Mouse (Mus musculus) spleen, adult 2 months (tissue): ENCODE measurements around the gene Lce1e. TPM values are rescaled to one million over a fixed set of nuclear protein-coding genes. Genes with fewer than 3 reads are reported as not detected.
A peak's percentile ranks its signal among the peaks of the same experiment; 100 is the strongest.
"Not testable (repeated sequence)": the region's sequence is repeated elsewhere in the genome, so short reads cannot be mapped to it uniquely, and the experiment has no call there.

Source experiments
- DNase-seq, 2 experiments: peaks; one replicate each; pipeline versions ENCODE4 v3.0.0 to v3.0.0-alpha.2; 2012 to 2021; ENCODE audit warnings: low spot score in 2 of 2, low read depth in 1 of 2
- H3K27ac ChIP-seq: fragments of 200-500 bp; 2 replicates; pipeline ENCODE4 v1.5.1; 2012; ENCODE audit warnings: low read length, inconsistent platforms; ENCODE audit not compliant: insufficient read depth
- H3K27me3 ChIP-seq: fragments of 200-500 bp; 2 replicates; pipeline ENCODE4 v1.6.1; 2012; ENCODE audit warnings: mild to moderate bottlenecking, moderate library complexity, low read length, inconsistent platforms; ENCODE audit not compliant: control insufficient read depth, insufficient read depth
- H3K36me3 ChIP-seq: fragments of 200-500 bp; 2 replicates; pipeline ENCODE4 v1.6.1; 2012; ENCODE audit warnings: mild to moderate bottlenecking, low read length, inconsistent platforms; ENCODE audit not compliant: control insufficient read depth, insufficient read depth
- H3K4me1 ChIP-seq: fragments of 200-500 bp; 2 replicates; pipeline ENCODE4 v1.6.1; 2011; ENCODE audit warnings: inconsistent platforms; ENCODE audit not compliant: control insufficient read depth, insufficient read depth, insufficient read length
- H3K4me3 ChIP-seq: fragments of 200-500 bp; 2 replicates; pipeline ENCODE4 v1.5.1; 2011; ENCODE audit warnings: mild to moderate bottlenecking, inconsistent platforms; ENCODE audit not compliant: insufficient read depth, insufficient read length; ENCODE audit errors: extremely low read depth
- CTCF ChIP-seq: fragments of 200-500 bp; IDR thresholded peaks from 2 replicates; pipeline ENCODE4 v1.5.1; 2011; ENCODE audit warnings: mild to moderate bottlenecking, inconsistent platforms; ENCODE audit not compliant: insufficient read depth, insufficient read length, insufficient replicate concordance; ENCODE audit errors: extremely low read depth
- POLR2A ChIP-seq: fragments of 200-500 bp; IDR thresholded peaks from 2 replicates; pipeline ENCODE4 v1.6.1; 2011; ENCODE audit warnings: low read depth, low read length, inconsistent platforms
- WGBS: fragments of 180-500 bp; shearing (Covaris S2); methylation state at CpG from one replicate; pipeline ENCODE4 v1.1.7; 2018; 5-methylcytosine and 5-hydroxymethylcytosine counted together
- polyA plus RNA-seq: library from polyadenylated mRNA; depleted of rRNA; stranded (reverse); fragments of >200 nt; gene quantifications from 2 replicates; pipeline ENCODE4 v1.2.3, GENCODE M21; 2012; rRNA removed

Lce1e gene
- polyA plus RNA-seq, 1 experiment, result not detected

DNA sequence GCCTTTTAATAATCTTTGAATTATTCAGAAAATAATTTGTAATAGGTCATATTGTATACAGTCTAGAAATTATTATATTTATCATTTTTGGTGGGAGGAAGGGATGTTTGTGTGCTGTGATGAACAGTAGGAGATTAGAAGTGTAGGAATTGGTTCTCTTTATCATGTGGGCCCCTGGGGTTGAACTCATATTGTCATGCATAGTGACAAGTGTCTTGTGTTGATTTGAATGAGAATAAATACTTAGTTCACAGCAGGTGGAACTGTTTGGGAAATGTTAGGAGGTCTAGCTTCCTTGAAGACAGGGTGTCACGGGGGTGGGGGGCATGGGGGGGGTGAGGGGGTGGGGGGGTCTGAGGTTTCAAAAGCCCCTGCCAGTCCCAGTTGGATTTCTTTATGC lies 14.3 kb downstream of the Lce1e start:
- no peak overlapping the region for H3K4me3 ChIP-seq
- no peak for TF ChIP-seq CTCF
- TF ChIP-seq POLR2A, result no peak
- no peaks in the 10 kb centered on the region for H3K27me3 ChIP-seq
- no peaks in the 10 kb centered on the region for H3K4me1 ChIP-seq
- 25% methylated on average over 1 of the region's 1 CpGs for WGBS
- no peaks in the 10 kb centered on the region for H3K36me3 ChIP-seq
- no peak for DNase-seq
- no peak overlapping the region for H3K27ac ChIP-seq

DNA sequence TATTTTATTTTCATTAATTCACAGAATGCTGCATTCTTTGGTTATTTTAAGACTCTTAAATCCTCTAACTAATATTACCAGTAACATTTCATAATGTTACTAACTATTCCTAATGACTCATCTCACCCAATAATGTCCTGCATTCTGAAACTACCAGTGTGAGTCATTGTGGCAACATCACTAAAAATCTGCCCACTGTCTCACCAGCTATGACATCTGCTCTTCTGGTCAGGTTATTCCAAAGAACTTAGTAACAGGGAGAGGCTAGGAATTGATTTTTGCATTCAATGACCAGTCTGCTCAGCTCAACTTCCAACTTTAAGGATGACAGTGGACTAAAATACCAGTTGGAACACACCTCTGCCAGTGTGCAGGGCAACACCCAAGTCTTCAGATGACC lies 17.2 kb downstream of the Lce1e start:
- no peak for TF ChIP-seq CTCF
- TF ChIP-seq POLR2A, result no peak
- no peaks in the 10 kb centered on the region for H3K27me3 ChIP-seq
- H3K27ac ChIP-seq, result no peak overlapping the region
- no peak for DNase-seq
- no peaks in the 10 kb centered on the region for H3K4me1 ChIP-seq
- H3K4me3 ChIP-seq, result no peak overlapping the region
- H3K36me3 ChIP-seq, result no peaks in the 10 kb centered on the region

DNA sequence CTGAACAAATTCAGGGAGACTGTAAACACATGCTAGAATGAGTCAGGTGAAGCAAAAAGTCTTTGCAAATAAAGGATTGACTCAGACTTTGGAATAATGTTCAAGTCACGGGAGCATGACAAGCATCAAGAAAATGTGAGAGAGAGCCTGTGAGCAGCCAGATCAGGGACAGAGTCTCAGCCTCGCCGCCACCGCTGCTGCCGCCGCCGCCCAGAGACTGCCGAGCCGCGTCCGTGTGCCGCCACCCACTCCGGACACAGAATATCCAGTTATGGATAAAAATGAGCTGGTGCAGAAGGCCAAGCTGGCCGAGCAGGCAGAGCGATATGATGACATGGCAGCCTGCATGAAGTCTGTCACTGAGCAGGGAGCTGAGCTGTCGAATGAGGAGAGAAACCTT lies 19.7 kb downstream of the Lce1e start:
- not testable (repeated sequence) for H3K4me1 ChIP-seq, H3K27ac ChIP-seq, H3K4me3 ChIP-seq, H3K27me3 ChIP-seq, H3K36me3 ChIP-seq
- 84% methylated on average over 16 of the region's 16 CpGs for WGBS
- peak in 1 of 2 experiments; percentile 14 for DNase-seq

DNA sequence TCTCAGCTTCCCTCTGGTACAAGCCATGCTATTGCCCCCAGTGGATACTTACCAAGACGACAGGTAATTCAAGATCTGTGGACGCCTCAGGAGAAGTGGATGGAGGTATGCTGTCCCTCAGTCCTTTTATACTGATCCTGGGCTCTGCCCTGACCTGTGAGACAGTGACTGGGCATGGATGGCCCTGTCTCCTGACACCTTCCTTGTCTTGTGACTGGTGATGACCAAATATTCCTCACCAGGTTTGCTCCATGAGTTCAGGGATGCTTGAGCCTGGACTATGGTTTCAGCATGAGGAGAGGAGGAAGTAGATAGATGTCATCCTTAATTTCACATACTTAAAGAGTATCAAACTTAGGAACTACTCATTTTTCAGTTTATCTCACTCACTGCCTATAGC lies 21.8 kb downstream of the Lce1e start, which contains the start of gene Lce1d:
Gene Lce1d, minus strand, starts transcription at position 101 of the 400 bp plus-strand sequence.
- DNase-seq, result no peak
- Histone ChIP-seq H3K27me3 (no peaks in the 10 kb centered on the region), H3K36me3 (no peaks in the 10 kb centered on the region), H3K4me1 (no peaks in the 10 kb centered on the region), H3K27ac (no peak within 1 kb of the TSS), H3K4me3 (no peak within 1 kb of the TSS)
- no peak for TF ChIP-seq CTCF
- WGBS, result 65% methylated on average over 2 of the region's 2 CpGs

DNA sequence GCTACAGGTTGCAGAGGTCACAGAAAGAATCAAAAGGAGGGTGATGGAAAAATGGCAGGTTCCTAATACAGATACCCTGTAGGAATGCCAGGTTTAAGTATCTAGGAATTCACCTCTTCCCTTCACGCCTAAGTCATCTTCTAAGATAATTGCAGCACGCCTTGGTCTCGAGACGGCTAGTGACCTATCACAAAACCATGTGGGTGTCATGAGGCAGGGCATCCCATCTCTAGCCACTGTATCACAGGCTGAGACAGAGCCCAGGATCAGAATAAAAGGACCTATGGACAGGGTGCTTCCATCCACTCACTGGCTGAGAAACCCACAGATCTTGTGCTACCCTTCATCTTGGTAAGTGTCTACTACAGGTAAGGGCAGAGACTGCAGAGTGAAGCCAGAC lies 29.9 kb downstream of the Lce1e start, which contains the start of gene Lce1c:
Gene Lce1c, plus strand, starts transcription at position 301 of the 400 bp plus-strand sequence.
- no peaks in the 10 kb centered on the region for H3K4me1 ChIP-seq
- TF ChIP-seq POLR2A, result no peak
- no peak for TF ChIP-seq CTCF
- H3K4me3 ChIP-seq, result no peak within 1 kb of the TSS
- H3K27ac ChIP-seq, result no peak within 1 kb of the TSS
- no peaks in the 10 kb centered on the region for H3K27me3 ChIP-seq
- WGBS, result 89% methylated on average over 4 of the region's 4 CpGs
- no peak for DNase-seq
- H3K36me3 ChIP-seq, result no peaks in the 10 kb centered on the region

DNA sequence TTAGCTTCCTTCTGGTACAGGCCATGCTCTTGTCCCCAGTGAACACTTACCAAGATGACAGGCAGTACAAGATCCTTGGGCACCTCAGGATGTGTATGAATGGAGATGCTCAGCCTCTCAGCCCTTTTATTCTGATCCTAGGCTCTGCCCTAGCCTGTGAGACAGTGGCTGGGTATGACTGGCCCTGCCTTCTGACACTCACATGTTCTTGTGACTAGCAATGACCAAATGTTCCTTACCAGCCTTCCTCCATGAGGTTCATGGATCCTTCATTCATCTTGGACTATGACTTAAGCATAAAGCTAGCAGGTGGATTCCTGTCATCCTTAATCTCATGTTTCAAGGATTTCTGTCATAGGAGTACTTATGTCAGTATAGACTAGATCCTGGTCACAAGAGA lies 38.7 kb downstream of the Lce1e start, which contains the start of gene Lce1a2:
Gene Lce1a2, minus strand, starts transcription at position 101 of the 400 bp plus-strand sequence.
- TF ChIP-seq CTCF, result no peak
- TF ChIP-seq POLR2A, result no peak
- no peaks in the 10 kb centered on the region for H3K27me3 ChIP-seq

More for the DNA sequence above, 38.7 kb downstream of the Lce1e start, which contains the start of gene Lce1a2:
- Histone ChIP-seq H3K36me3 (no peaks in the 10 kb centered on the region), H3K27ac (no peak within 1 kb of the TSS), H3K4me1 (no peaks in the 10 kb centered on the region), H3K4me3 (no peak within 1 kb of the TSS)
- DNase-seq, result no peak

Other genes starting within 250 kb of the Lce1e start
- gene Sprr1a, start 223.2 kb downstream of the Lce1e start, polyA plus RNA-seq, result 0.15 TPM in 1 of 2 replicates, not detected in the other
- not detected in 2 replicates for gene Sprr4, start 208.6 kb downstream of the Lce1e start, polyA plus RNA-seq
- gene 2310046K23Rik, start 174.6 kb downstream of the Lce1e start, polyA plus RNA-seq, result not detected in 2 replicates
- not detected in 2 replicates for gene Ivl, start 135.3 kb downstream of the Lce1e start, polyA plus RNA-seq
- not detected in 2 replicates for gene Smcp, start 120.1 kb downstream of the Lce1e start, polyA plus RNA-seq
- not detected in 2 replicates for gene 2210017I01Rik, start 101.6 kb downstream of the Lce1e start, polyA plus RNA-seq
- not detected in 2 replicates for gene Lce6a, start 87.4 kb downstream of the Lce1e start, polyA plus RNA-seq
- not detected in 2 replicates for gene Lce1a1, start 60.8 kb downstream of the Lce1e start, polyA plus RNA-seq
- gene Lce1b, start 52.1 kb downstream of the Lce1e start, polyA plus RNA-seq, result not detected in 2 replicates
- gene Lce1a2, start 38.8 kb downstream of the Lce1e start, polyA plus RNA-seq, result not detected in 2 replicates
- not detected in 2 replicates for gene Lce1c, start 29.8 kb downstream of the Lce1e start, polyA plus RNA-seq
- gene Lce1d, start 21.9 kb downstream of the Lce1e start, polyA plus RNA-seq, result not detected in 2 replicates
- not detected in 2 replicates for gene Lce1f, start 11.3 kb upstream of the Lce1e start, polyA plus RNA-seq
- gene Gm38119, start 30.0 kb upstream of the Lce1e start, polyA plus RNA-seq, result not detected in 2 replicates
- not detected in 2 replicates for gene Lce1g, start 43.3 kb upstream of the Lce1e start, polyA plus RNA-seq
- gene Lce1h, start 56.0 kb upstream of the Lce1e start, polyA plus RNA-seq, result not detected in 2 replicates
- gene Lce1i, start 69.8 kb upstream of the Lce1e start, polyA plus RNA-seq, result not detected in 2 replicates
- not detected in 2 replicates for gene Lce1j, start 81.4 kb upstream of the Lce1e start, polyA plus RNA-seq
- not detected in 2 replicates for gene Lce1k, start 98.8 kb upstream of the Lce1e start, polyA plus RNA-seq
- not detected in 2 replicates for gene Kprp, start 118.2 kb upstream of the Lce1e start, polyA plus RNA-seq
- not detected in 2 replicates for gene Lce1l, start 142.2 kb upstream of the Lce1e start, polyA plus RNA-seq
- not detected in 2 replicates for gene 2310050C09Rik, start 161.1 kb upstream of the Lce1e start, polyA plus RNA-seq
- gene Lce3a, start 217.2 kb upstream of the Lce1e start, polyA plus RNA-seq, result not detected in 2 replicates
- not detected in 2 replicates for gene Lce3b, start 223.9 kb upstream of the Lce1e start, polyA plus RNA-seq
- not detected in 2 replicates for gene Lce3c, start 235.4 kb upstream of the Lce1e start, polyA plus RNA-seq
- not detected in 2 replicates for gene Lce3d, start 248.3 kb upstream of the Lce1e start, polyA plus RNA-seq